Mouse (Mus musculus) hindbrain, embryonic 16.5 days (tissue): Measurements from ENCODE around the gene Dgka. TPM values are rescaled to one million over a fixed set of nuclear protein-coding genes. Genes with fewer than 3 reads are reported as not detected.
"Not testable (repeated sequence)": the region's sequence is repeated elsewhere in the genome, so short reads cannot be mapped to it uniquely, and the experiment has no call there.

Experiments used
- ATAC-seq: fragments of 200-750 bp; cut with Nextera tagmentation; 2 replicates; pipeline ENCODE4 v1.8.0; 2017; ENCODE audit warnings: moderate TSS enrichment, moderate library complexity
- H3K27ac ChIP-seq: fragments of 300-500 bp; sonication (generic); 2 replicates; pipeline ENCODE4 v1.5.1; 2014; ENCODE audit warnings: low read depth, mild to moderate bottlenecking, control low read depth, low read length, moderate library complexity
- H3K27me3 ChIP-seq: fragments of 300-500 bp; sonication (generic); replicated peaks from 2 replicates; pipeline ENCODE4 v1.6.1; 2014; ENCODE audit warnings: low read length; ENCODE audit not compliant: control insufficient read depth, insufficient read depth
- H3K36me3 ChIP-seq: fragments of 300-500 bp; sonication (generic); 2 replicates; pipeline ENCODE4 v1.6.1; 2014; ENCODE audit warnings: mild to moderate bottlenecking, low read length, moderate library complexity, mixed read lengths; ENCODE audit not compliant: control insufficient read depth, insufficient read depth
- H3K4me1 ChIP-seq: fragments of 300-500 bp; sonication (generic); 2 replicates; pipeline ENCODE4 v1.6.1; 2014; ENCODE audit warnings: low read depth, low read length; ENCODE audit not compliant: control insufficient read depth, insufficient read depth
- H3K4me2 ChIP-seq: fragments of 300-500 bp; sonication (generic); 2 replicates; pipeline ENCODE4 v1.6.1; 2014; ENCODE audit warnings: mild to moderate bottlenecking, low read length, control low read depth, moderate library complexity
- H3K4me3 ChIP-seq: fragments of 300-500 bp; sonication (generic); 2 replicates; pipeline ENCODE4 v1.5.1; 2014; ENCODE audit warnings: mild to moderate bottlenecking, low read length, control low read depth, moderate library complexity
- H3K9ac ChIP-seq: fragments of 300-500 bp; sonication (generic); 2 replicates; pipeline ENCODE4 v1.6.1; 2014; ENCODE audit warnings: low read depth, mild to moderate bottlenecking, control low read depth, low read length, moderate library complexity
- H3K9me3 ChIP-seq: fragments of 300-500 bp; sonication (generic); 2 replicates; pipeline ENCODE4 v1.6.1; 2014; ENCODE audit warnings: mild to moderate bottlenecking, low read length, moderate library complexity; ENCODE audit not compliant: control insufficient read depth
- WGBS: fragments of 180-500 bp; shearing (Covaris S2); extraction: QIAGEN DNeasy Blood & Tissue Kit; methylation state at CpG from one replicate; pipeline ENCODE4 v1.1.7; 2014; 5-methylcytosine and 5-hydroxymethylcytosine counted together
- polyA plus RNA-seq: library from polyadenylated mRNA; unstranded; fragments of >200 nt; fragmentation: Nextera tagmentation; extraction: Ambion mirVana; gene quantifications from 2 replicates; pipeline ENCODE4 v1.2.1, GENCODE M21; 2015

Gene Dgka
- polyA plus RNA-seq, 1 experiment from 2014 or later = 7.4 TPM

GRCm38 (mm10) chr10:128743235-128743634 is 1.4 kb downstream of the Dgka start:
- ATAC-seq = no peak
- Histone ChIP-seq H3K4me3 (peak overlapping the region; percentile 70), H3K4me2 (peak overlapping the region; percentile 95), H3K9me3 (no peaks in the 10 kb centered on the region), H3K27ac (no peak overlapping the region), H3K36me3 (no peaks in the 10 kb centered on the region), H3K4me1 (peaks cover 21% of the 10 kb centered on the region), H3K9ac (peak overlapping the region; percentile 83), H3K27me3 (peaks cover 5% of the 10 kb centered on the region; the same call in 1 of the 2 replicates)
- WGBS = 9% methylated on average over 7 of the region's 7 CpGs

DNA sequence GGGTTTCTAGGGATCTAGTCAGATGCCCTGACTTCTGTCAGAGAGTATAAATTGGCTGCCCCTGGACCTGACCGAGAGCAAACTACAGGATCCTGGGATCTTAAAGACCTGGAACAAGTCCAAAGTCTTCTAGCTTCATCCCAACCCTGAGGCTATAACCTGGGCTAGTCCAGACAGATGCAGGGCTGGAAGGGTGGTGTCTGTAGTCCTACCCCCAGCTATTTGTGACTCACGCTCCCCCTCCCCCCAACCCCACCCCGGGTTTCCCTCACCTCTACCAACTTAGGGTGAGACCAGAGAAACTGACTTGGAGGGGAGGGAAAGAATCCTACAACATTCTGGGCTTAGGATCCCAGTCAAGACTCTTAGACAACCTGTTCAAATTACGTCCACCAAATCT is 2.0 kb downstream of the Dgka start:
- WGBS = 42% methylated on average over 4 of the region's 4 CpGs
- Histone ChIP-seq H3K9ac (no peak overlapping the region), H3K4me1 (peaks cover 21% of the 10 kb centered on the region), H3K36me3 (no peaks in the 10 kb centered on the region), H3K9me3 (no peaks in the 10 kb centered on the region), H3K27ac (no peak overlapping the region), H3K27me3 (peaks cover 5% of the 10 kb centered on the region; the same call in 1 of the 2 replicates), H3K4me2 (peak overlapping the region; percentile 95; the same call in 1 of the 2 replicates), H3K4me3 (no peak overlapping the region)
- ATAC-seq = no peak

DNA sequence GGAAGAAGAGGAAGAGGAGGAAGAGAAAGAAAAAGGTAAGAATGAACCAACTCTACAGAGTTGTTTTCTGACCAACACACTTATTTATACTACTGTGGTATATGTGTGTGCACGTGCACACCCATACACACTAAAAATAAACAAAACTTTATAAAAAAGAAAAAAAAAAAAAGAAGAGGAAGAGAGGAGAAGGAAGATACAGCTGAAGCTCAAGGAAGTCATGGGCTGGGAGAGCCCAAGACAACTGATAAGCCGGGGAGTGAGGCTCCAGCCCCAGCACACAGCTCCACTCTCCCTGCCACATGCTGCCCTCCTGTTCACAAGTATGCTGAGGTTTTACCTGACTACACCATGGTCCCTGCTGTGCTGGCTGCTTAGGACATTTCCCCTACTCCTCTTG is 4.4 kb downstream of the Dgka start:
- H3K4me2 ChIP-seq = no peak overlapping the region
- no peaks in the 10 kb centered on the region for H3K9me3 ChIP-seq
- WGBS = 63% methylated on average over 2 of the region's 2 CpGs
- H3K4me1 ChIP-seq = peaks cover 17% of the 10 kb centered on the region
- H3K9ac ChIP-seq = no peak overlapping the region
- no peak overlapping the region for H3K27ac ChIP-seq
- H3K27me3 ChIP-seq = peaks cover 5% of the 10 kb centered on the region; the same call in 1 of the 2 replicates
- H3K4me3 ChIP-seq = no peak overlapping the region
- H3K36me3 ChIP-seq = no peaks in the 10 kb centered on the region
- no peak for ATAC-seq

DNA sequence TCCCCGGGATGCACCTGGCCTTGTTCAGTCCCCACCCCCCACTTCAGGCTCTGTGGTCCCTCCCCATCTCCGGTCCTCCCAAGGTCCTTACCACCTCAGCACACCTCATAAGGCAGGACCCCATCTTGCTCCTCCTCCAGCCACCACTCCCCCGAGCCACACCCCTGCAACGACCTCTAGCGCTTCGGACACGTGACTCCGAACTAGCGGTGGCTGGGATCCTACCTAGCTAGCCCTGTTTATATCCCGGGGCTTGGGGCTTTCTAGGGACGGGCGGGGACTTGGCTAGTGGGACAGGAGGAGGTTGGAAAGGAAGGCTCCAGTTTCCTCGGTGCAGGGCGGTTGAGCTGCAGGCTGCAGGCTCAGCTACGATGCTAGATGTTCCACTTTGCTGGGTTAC is 7.2 kb downstream of the Dgka start:
- no peaks in the 10 kb centered on the region for H3K36me3 ChIP-seq
- H3K4me3 ChIP-seq = peak overlapping the region; percentile 14; the same call in 1 of the 2 replicates
- H3K27ac ChIP-seq = no peak overlapping the region
- no peaks in the 10 kb centered on the region for H3K4me1 ChIP-seq
- WGBS = 7% methylated on average over 15 of the region's 15 CpGs
- H3K9ac ChIP-seq = peak overlapping the region; percentile 31; the same call in 1 of the 2 replicates
- ATAC-seq = peak; percentile 30; the same call in 1 of the 2 replicates
- peaks cover under 1% of the 10 kb centered on the region; the same call in 1 of the 2 replicates for H3K27me3 ChIP-seq
- H3K4me2 ChIP-seq = peak overlapping the region; percentile 36
- H3K9me3 ChIP-seq = no peaks in the 10 kb centered on the region

GRCm38 (mm10) chr10:128731992-128732391 is 12.7 kb downstream of the Dgka start:
- H3K9me3 ChIP-seq = no peaks in the 10 kb centered on the region
- no peak overlapping the region for H3K4me3 ChIP-seq
- no peak for ATAC-seq
- H3K27me3 ChIP-seq = no peaks in the 10 kb centered on the region
- H3K4me1 ChIP-seq = no peaks in the 10 kb centered on the region
- H3K4me2 ChIP-seq = no peak overlapping the region
- H3K36me3 ChIP-seq = no peaks in the 10 kb centered on the region
- H3K27ac ChIP-seq = no peak overlapping the region
- H3K9ac ChIP-seq = no peak overlapping the region

- ATAC-seq = peak; percentile 34; the same call in 1 of the 2 replicates
- H3K27me3 ChIP-seq = no peaks in the 10 kb centered on the region
- H3K4me3 ChIP-seq = no peak overlapping the region
- H3K4me2 ChIP-seq = no peak overlapping the region
- H3K9me3 ChIP-seq = no peaks in the 10 kb centered on the region
- H3K27ac ChIP-seq = no peak overlapping the region
- no peak overlapping the region for H3K9ac ChIP-seq
- 13% methylated on average over 10 of the region's 10 CpGs for WGBS
- H3K4me1 ChIP-seq = no peaks in the 10 kb centered on the region
- no peaks in the 10 kb centered on the region for H3K36me3 ChIP-seq
These were observed 13.6 kb downstream of the Dgka start for GRCm38 (mm10) chr10:128731002-128731433.

GRCm38 (mm10) chr10:128728059-128728458 is 16.6 kb downstream of the Dgka start:
- Histone ChIP-seq H3K4me3 (no peak overlapping the region), H3K9me3 (no peaks in the 10 kb centered on the region), H3K4me1 (no peaks in the 10 kb centered on the region), H3K4me2 (no peak overlapping the region), H3K9ac (no peak overlapping the region), H3K36me3 (no peaks in the 10 kb centered on the region), H3K27ac (no peak overlapping the region), H3K27me3 (no peaks in the 10 kb centered on the region)
- no peak for ATAC-seq
- 86% methylated on average over 5 of the region's 5 CpGs for WGBS

GRCm38 (mm10) chr10:128725466-128725865 is 19.2 kb downstream of the Dgka start:
- H3K9ac ChIP-seq, H3K36me3 ChIP-seq, H3K4me1 ChIP-seq, H3K27me3 ChIP-seq, H3K4me2 ChIP-seq, H3K9me3 ChIP-seq, H3K4me3 ChIP-seq, ATAC-seq, H3K27ac ChIP-seq: not testable (repeated sequence)
- WGBS = 76% methylated on average over 3 of the region's 4 CpGs

DNA sequence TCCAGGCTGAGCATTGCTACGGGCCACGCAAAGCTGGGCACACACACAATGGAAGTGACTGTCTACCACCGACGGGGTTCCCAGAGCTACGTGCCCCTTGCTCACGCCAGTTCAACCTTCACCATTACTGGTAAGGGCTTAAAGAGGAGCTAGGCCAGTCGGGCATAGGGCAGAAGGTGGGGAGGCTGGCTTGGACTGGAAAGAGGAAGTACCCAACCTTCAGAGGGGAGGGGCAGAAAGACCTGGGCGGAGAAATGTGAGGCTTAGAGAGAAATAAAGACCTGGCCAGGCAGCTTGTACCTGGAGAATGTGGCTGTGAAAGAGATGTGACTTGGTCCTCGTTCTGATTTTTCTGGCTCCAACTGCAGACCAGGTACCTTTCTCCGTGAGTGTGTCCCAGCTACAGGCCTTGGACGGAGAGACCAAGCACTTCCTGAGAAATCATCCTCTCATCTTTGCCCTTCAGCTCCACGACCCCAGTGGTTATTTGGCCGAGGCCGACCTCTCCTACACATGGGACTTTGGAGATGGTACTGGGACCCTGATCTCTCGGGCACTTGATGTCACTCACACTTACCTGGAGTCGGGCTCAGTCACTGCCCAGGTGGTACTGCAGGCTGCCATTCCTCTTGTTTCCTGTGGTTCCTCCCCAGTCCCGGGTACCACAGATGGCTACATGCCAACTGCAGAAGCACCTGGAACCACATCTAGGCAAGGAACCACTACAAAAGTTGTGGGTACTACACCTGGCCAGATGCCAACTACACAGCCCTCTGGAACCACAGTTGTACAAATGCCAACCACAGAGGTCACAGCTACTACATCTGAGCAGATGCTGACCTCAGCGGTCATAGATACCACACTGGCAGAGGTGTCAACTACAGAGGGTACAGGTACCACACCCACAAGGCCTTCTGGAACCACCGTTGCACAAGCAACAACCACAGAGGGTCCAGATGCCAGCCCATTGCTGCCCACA is 28.8 kb downstream of the Dgka start:
- Histone ChIP-seq H3K4me1 (no peaks in the 10 kb centered on the region), H3K9ac (no peak overlapping the region), H3K4me3 (no peak overlapping the region), H3K9me3 (no peaks in the 10 kb centered on the region), H3K27me3 (no peaks in the 10 kb centered on the region), H3K27ac (no peak overlapping the region), H3K36me3 (no peaks in the 10 kb centered on the region), H3K4me2 (no peak overlapping the region)
- 89% methylated on average over 19 of the region's 19 CpGs for WGBS
- no peak for ATAC-seq
